Mouse (Mus musculus) adrenal gland, adult (tissue): ENCODE measurements around the gene Hes5.

Experiments
- DNase-seq, 2 experiments: peaks; one replicate each; pipeline ENCODE4 v3.0.0; 2022 to 2023; ENCODE audit warnings: low spot score in 1 of 2; ENCODE audit not compliant: inconsistent age in 2 of 2

Gene Hes5

DNA sequence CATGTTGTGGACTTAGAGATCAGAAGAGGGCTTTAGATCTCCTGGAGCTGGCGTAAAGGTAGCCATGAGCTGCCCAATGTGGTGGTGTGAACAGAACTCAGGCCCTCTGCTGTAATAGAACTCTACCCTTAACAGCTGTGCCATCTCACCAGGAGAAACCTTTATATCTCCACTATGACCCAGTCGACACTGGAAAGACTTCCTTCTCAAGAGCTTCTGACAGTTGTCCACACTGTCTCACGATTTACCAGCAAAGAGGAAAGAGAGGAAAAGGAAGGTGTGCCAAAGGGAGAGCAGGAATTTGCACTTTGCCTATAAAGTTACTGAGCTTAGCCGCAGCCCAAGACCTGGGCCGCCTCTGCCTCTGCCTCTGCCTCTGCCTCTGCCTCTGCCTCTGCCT, 18.9 kb upstream of the Hes5 start:
- DNase-seq, result no peak

DNA sequence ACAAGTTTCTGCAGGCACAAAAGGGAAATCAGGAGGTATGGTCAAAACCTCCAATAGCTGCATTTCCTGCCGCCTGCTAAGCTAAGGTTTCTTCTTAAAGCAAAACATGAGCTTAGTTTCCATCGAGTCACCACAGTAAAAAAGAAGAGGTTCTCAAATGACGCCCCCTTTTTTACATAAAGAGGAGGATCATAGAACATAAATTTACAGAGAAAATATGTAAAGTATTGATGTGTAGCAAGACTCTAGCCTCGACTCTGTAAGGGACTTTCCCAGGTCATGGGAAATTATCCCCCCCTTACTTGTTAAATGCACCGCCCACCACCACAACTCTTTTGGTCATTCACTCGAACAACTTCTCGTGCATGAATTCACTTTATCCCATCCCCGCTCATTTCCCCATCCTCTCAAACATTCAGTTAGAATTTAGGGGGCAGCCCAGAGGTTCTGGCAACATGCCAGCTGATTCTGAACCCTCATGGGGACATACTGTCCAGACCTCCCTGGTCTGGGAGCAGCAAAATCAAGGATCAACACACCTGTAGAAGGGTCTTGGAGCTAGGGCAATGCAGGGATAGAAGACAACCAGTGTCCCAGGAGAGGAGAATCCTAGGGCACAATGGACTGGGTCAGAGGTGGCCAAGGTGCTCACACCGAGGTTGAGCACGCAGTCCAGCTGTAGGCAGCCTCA, 17.9 kb upstream of the Hes5 start:
- no peak for DNase-seq

DNA sequence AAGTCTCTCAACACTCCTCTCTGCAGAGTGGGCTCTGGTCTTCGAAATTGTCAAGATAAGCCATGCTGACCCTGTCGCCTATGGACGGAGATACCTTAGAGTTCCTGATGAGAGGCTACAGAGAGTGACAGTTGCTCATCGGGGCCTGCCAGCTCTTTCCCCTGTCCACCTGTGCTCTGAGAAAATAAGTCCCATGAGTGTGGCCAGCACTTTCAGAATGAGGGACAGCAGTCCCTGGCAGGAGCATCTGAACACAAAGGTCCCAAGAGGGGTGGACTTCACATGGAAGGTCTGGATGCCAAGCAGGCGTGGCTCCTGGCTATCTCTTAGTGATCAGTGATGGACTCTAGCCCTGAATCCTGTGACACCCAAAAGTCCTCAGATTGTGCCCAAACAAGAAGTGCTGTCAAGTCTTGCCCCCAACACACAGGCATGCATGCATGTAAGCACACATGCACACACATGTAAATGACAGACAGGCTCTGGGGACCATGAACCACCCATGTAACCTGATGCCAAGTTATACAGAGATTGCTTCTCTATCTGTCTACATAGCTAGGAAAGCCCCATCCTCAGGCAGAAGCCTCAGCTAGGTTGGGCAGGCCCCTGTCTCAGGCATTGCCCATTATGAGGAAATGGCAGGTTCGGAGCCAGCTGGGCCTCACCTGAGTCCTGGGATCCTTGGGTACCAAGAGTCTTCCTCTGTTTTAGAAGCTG, 17.2 kb upstream of the Hes5 start:
- no peak for DNase-seq

- peak; percentile 82 to 92 for DNase-seq
These were observed 16.6 kb upstream of the Hes5 start for GRCm38 (mm10) chr4:154944121-154944590.

GRCm38 (mm10) chr4:154946319-154946718, 14.4 kb upstream of the Hes5 start:
- peak; percentile 71 to 89 for DNase-seq

DNA sequence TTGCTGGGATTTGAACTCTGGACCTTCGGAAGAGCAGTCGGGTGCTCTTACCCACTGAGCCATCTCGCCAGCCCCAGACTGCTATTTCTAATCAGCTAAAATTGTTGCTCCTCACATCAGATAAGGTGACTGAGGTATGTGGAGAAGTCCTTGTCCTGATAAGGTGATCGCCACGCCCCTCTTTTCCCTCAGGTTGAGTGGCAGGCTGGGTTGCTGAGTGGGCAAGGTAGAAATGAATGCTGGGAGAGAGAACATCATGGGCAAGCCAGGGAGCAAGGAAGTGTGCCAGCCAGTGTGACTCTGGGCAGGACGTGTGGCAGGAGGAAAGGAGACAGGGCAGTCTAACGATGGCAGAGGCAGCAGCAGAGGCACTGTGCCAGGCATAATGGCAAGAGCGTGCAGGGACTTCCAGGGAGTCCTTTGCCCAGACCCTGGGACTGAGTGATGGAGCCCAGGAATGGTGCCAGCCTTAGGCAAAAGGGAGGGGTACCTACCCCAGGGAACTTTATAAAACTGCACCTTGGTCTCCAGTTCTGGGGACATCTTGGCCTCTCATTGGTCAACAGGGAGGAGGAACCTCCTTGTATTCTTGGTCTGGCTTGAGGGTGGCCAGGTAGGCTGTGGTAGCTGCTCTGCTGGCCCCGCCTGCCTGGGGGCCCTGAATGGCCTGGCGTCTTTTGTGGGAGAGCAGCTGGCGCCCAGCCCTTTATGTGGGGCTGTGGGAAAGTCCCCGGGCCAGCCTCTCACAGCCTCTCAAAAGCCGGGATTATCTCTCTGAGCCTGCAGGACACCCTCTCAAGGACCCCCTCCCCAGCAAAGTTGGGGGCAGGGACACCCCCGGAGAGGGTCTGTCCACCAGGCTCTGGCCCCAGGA, 12.4 kb upstream of the Hes5 start:
- DNase-seq, result no peak

- DNase-seq, result no peak
These were observed 11.7 kb upstream of the Hes5 start for GRCm38 (mm10) chr4:154948940-154949588.

DNA sequence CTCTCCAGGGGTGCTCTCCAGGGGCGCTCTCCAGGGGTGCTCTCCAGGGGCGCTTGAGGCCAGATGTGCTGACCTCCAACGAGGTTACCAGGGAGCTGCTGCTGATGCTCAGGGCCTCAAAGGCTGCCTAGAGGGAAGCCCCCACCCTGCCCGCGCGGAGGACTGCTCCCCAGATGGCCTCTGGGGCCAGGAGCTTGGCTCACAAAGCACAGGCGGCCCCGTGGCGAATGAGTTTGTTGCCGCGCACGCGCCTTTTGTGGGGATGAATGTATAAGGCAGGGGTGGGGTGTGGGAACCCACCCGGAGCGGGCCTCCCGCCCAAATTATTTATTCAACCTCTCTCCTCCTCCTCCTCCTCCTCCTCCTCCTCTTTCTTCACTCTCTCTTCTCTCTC, 11.1 kb upstream of the Hes5 start:
- DNase-seq, result no peak

DNA sequence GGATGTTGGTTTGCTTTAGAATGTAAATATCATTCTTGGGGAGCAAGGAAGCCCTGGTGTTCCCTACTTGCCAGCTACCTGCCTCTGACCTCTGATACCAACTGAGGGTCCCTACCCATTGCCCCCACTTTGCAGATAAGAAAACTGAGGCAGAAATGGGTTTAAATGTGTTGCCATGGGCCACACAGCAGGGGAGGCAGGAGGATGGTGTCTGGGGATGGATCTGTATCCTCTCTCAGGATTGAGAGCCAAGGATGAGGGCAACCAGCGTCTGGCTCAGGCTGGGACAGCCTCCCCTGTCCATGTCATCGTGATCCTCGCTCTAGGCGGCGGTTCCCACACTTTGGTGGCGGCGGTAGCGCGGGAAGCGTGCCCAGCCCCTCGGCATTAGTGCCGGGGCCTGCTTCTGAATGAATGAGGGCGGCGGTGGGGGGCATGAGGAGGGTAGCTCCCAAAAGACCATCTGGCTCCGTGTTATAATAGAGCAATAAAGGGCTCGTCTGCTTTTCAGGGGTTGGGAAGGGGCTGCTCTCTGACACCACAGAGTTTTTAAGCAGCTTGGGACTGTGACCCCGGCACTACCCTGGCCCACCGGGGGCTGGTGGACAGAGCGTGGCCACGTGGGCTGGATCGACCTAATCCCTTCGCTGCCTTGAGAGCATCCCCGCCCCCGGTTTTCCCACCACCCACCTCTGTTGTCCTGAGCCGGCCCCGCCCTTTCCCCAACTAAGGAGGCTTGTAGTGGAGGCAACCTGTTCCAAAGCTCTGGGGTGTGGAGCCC, 8.1 kb upstream of the Hes5 start:
- DNase-seq, result no peak

GRCm38 (mm10) chr4:154956604-154957003, 4.1 kb upstream of the Hes5 start:
- no peak for DNase-seq

DNA sequence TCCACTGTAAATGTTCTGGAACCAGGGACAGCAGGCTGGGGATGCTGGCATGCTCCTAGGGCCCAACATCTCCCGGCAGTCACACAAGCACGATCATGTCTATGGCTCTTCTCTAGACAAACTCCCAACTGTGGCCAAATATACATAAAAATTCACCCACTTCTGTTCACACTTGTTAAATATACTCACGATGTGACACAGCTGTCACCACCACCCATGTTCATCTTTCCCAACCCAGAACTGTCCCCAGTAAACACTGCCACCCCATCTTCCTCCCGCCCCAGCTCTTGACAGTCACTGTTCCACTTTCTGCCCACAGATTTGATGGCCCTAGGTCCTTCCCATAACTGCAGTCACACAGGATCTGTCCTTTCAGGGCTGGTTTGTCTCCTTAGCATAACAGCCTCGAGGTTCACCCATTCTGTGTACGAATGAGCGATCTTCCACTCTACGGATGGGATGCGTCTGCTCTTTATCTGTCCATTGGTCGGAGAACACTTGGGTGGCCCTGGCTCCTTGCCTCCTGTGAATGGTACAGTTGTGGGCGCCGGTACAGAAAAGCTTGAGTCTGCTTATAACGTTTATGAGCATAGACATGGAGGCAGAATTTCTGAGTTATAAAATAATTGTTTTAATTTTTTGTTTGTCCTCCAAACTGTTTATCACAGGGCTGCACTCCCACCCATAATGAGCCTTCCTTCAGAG, 3.3 kb upstream of the Hes5 start:
- DNase-seq, result no peak

GRCm38 (mm10) chr4:154958171-154958570, 2.6 kb upstream of the Hes5 start:
- no peak for DNase-seq

- DNase-seq, result no peak
These were observed 2.1 kb upstream of the Hes5 start for GRCm38 (mm10) chr4:154958621-154959020.

GRCm38 (mm10) chr4:154960021-154960689, 568 bp upstream of the Hes5 start:
- no peak for DNase-seq

GRCm38 (mm10) chr4:154961226-154961738, 559 bp downstream of the Hes5 start:
- DNase-seq, result peak; percentile 42 to 74

DNA sequence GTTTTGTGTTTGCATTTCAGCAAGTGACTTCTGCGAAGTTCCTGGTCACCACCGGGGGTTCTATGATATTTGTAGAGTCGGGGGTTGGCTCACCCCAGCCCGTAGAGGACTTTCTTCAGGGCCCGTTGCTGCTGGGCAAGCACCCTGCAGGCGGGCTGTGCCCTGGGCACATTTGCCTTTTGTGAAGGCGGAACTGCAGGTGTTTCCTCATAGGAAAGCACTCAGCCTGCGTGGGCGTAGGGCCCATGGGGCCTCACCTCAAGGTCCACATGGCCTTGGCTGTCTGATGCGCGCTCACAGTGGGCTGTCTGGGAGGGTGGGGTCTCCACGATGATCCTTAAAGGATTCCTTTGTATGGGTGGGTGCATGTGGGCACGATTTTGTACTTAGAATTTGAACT, 1.2 kb downstream of the Hes5 start:
- DNase-seq, result no peak

GRCm38 (mm10) chr4:154962683-154963082, 2.0 kb downstream of the Hes5 start:
- DNase-seq, result no peak

- DNase-seq, result no peak
These were observed 2.6 kb downstream of the Hes5 start for GRCm38 (mm10) chr4:154963190-154963836.
